Mouse (Mus musculus) bone marrow macrophage, adult 2 months (primary cell): ENCODE data around the gene Cdc14b.

ENCODE experiments used
- CTCF ChIP-seq: IDR thresholded peaks from 2 replicates; pipeline ENCODE4 v1.5.1; 2012; ENCODE audit warnings: low read depth, mild to moderate bottlenecking, low read length, moderate library complexity
- POLR2A ChIP-seq: IDR thresholded peaks from 2 replicates; pipeline ENCODE4 v1.6.1; 2012; ENCODE audit warnings: mild to moderate bottlenecking, low read depth, low read length, borderline replicate concordance

- no peak for TF ChIP-seq POLR2A
- TF ChIP-seq CTCF: no peak
Observed at GRCm38 (mm10) chr13:64205186-64205585, 69.9 kb downstream of the Cdc14b start.
